Mouse (Mus musculus): ENCODE measurements at regions not wholly inside any gene's neighbourhood (a gene's known extent, or its start where the extent isn't known, plus 50 kb on each side); places are given as distances from the start of the nearest gene placed in this dataset.

DNA sequence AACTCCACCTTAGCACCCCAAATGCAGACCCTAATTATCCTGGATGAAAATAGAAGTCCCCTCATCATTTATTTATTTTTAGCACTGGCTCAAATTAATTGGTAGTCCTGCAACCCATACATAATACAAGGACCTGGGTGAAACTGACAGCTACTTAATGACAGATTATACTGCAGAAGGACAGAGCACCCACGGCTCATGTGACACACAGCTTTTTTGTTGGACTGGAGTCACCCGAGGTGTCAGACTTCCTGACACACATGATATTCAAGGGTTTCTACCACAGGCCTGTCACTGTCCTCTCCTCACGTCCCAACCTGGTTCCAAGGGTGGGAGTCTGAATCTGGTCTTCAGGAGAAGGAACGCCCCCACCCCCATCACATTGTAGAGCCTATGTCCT lies 156.5 kb downstream of the Kit start:
- no peaks in the 10 kb centered on the region for H3K27me3 ChIP-seq (ENCODE audit: control insufficient read depth in 1 of 2, insufficient read depth in 2 of 2, low read length in 2 of 2)
- 0 out of 4 replicates have a peak, but pooled peaks cover 0 to 2% of the 10 kb centered on the region in 2 experiments for H3K36me3 ChIP-seq (ENCODE audit: control insufficient read depth in 1 of 2, insufficient read depth in 2 of 2, low read length in 2 of 2)
- no peak overlapping the region for H3K27ac ChIP-seq (ENCODE audit: control insufficient read depth, low read depth, low read length)
- no peak for TF ChIP-seq KAT2A (conservative IDR thresholded peaks at IDR 0.05; ENCODE audit: low read depth, low read length)
- no peak for TF ChIP-seq ZC3H11A (IDR thresholded peaks at IDR 0.05; ENCODE audit: low read depth, low read length)
- TF ChIP-seq POLR2A (IDR thresholded peaks at IDR 0.05; ENCODE audit: control insufficient read depth in 1 of 2, insufficient read depth in 1 of 2, low read depth in 1 of 2, low read length in 2 of 2, poor library complexity in 1 of 2) = no peak
- TF ChIP-seq ZKSCAN1 (IDR thresholded peaks at IDR 0.05; ENCODE audit: low read depth, low read length) = no peak
- TF ChIP-seq MYB (IDR thresholded peaks at IDR 0.05; ENCODE audit: low read depth, low read length) = no peak
- no peak for TF ChIP-seq CTCF (IDR thresholded peaks at IDR 0.05 in 2 of 3, conservative IDR thresholded peaks at IDR 0.05 in 1 of 3; ENCODE audit: control insufficient read depth in 1 of 3, insufficient read depth in 1 of 3, low read depth in 2 of 3, low read length in 3 of 3, poor library complexity in 1 of 3, severe bottlenecking in 1 of 3)
- no peak for TF ChIP-seq TAL1 (IDR thresholded peaks at IDR 0.05; ENCODE audit: low read length)
- TF ChIP-seq UBTF (IDR thresholded peaks at IDR 0.05; ENCODE audit: borderline replicate concordance, insufficient read depth, low read depth, low read length) = no peak
- no peak for TF ChIP-seq NRF1 (IDR thresholded peaks at IDR 0.05; ENCODE audit: insufficient read depth, low read depth, low read length, poor library complexity, severe bottlenecking)
- no peak for TF ChIP-seq MAX (IDR thresholded peaks at IDR 0.05; ENCODE audit: low read length)
- TF ChIP-seq TBP (IDR thresholded peaks at IDR 0.05; ENCODE audit: low read depth, low read length) = no peak
- H3K4me3 ChIP-seq (ENCODE audit: control insufficient read depth in 1 of 2, insufficient read depth in 1 of 2, low read depth in 2 of 2, low read length in 2 of 2) = no peak overlapping the region
- no peaks in the 10 kb centered on the region for H3K9me3 ChIP-seq (replicated peaks; ENCODE audit: insufficient read depth, low read length)
- DNase-seq (ENCODE audit: low read depth, low spot score) = no peak
- no peak overlapping the region for H3K9ac ChIP-seq (ENCODE audit: control insufficient read depth, low read depth, low read length, poor library complexity, severe bottlenecking)
- H3K79me2 ChIP-seq (ENCODE audit: control insufficient read depth, insufficient read depth, low read length, poor library complexity) = no peaks in the 10 kb centered on the region
- no peaks in the 10 kb centered on the region; a peak in 2 of 4 replicates for H3K4me1 ChIP-seq (ENCODE audit: control insufficient read depth in 1 of 2, insufficient read depth in 2 of 2, low read length in 2 of 2)

DNA sequence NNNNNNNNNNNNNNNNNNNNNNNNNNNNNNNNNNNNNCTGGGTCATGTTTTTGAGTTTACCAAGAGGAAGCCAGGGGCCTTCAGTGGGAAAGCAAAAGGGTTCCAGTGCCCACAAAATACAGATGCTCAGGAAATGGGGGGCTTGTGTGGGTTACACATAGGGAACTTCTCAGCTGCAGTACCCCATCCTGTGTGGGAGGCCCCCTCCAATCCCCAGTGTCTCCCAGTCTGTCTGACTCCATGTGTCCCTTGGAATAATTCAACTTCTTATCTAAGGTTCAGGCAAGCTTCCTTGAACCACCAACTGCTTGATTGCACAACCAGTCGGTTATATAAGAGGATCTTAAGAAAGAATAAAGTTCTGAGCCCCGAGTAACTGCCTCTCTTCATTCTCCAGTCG lies 156.0 kb downstream of the Kit start:
- H3K36me3 ChIP-seq (ENCODE audit: control insufficient read depth in 1 of 2, insufficient read depth in 2 of 2, low read length in 2 of 2) = 0 out of 4 replicates have a peak, but pooled peaks cover 0 to 2% of the 10 kb centered on the region in 2 experiments
- H3K79me2 ChIP-seq (ENCODE audit: control insufficient read depth, insufficient read depth, low read length, poor library complexity) = no peaks in the 10 kb centered on the region
- no peak for DNase-seq (ENCODE audit: low read depth, low spot score)
- H3K27me3 ChIP-seq (ENCODE audit: control insufficient read depth in 1 of 2, insufficient read depth in 2 of 2, low read length in 2 of 2) = no peaks in the 10 kb centered on the region
- H3K4me3 ChIP-seq (ENCODE audit: control insufficient read depth in 1 of 2, insufficient read depth in 1 of 2, low read depth in 2 of 2, low read length in 2 of 2) = no peak overlapping the region
- H3K9ac ChIP-seq (ENCODE audit: control insufficient read depth, low read depth, low read length, poor library complexity, severe bottlenecking) = no peak overlapping the region
- no peak overlapping the region for H3K27ac ChIP-seq (ENCODE audit: control insufficient read depth, low read depth, low read length)
- TF ChIP-seq MEF2A (IDR thresholded peaks at IDR 0.05; ENCODE audit: extremely low read depth, insufficient replicate concordance, low read depth, low read length, poor library complexity, severe bottlenecking) (no peak), MXI1 (IDR thresholded peaks at IDR 0.05; ENCODE audit: low read depth, low read length) (no peak), CHD2 (IDR thresholded peaks at IDR 0.05; ENCODE audit: low read length) (no peak), RAD21 (IDR thresholded peaks at IDR 0.05; ENCODE audit: low read depth, low read length) (no peak), POLR2A (IDR thresholded peaks at IDR 0.05; ENCODE audit: control insufficient read depth in 1 of 2, insufficient read depth in 1 of 2, low read depth in 1 of 2, low read length in 2 of 2, poor library complexity in 1 of 2) (no peak)
- H3K4me1 ChIP-seq (ENCODE audit: control insufficient read depth in 1 of 2, insufficient read depth in 2 of 2, low read length in 2 of 2) = no peaks in the 10 kb centered on the region; a peak in 2 of 4 replicates
- H3K9me3 ChIP-seq (replicated peaks; ENCODE audit: insufficient read depth, low read length) = no peaks in the 10 kb centered on the region

DNA sequence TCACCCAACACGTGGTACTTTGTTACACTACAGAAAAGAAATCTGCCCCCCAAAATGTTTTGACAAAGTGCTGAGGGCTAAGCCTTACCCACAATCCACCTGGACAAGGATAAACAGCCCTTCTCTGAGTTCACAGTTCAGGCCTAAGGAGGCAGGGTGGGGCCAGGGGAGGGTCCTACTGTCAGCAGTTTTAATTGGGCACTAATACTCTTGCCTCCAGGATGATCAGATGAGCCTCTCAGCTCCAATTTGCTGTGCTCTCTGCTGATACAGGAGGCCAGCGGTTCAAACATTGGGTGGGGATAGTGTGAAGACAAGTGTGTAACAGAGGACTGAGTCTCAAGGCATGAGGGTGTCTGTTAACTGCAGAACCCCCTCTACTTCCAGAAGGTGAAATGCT lies 146.6 kb downstream of the Kit start:
- Histone ChIP-seq H3K27ac (ENCODE audit: control insufficient read depth, low read depth, low read length) (no peak overlapping the region), H3K36me3 (ENCODE audit: control insufficient read depth in 1 of 2, insufficient read depth in 2 of 2, low read length in 2 of 2) (no peaks in the 10 kb centered on the region), H3K9ac (ENCODE audit: control insufficient read depth, low read depth, low read length, poor library complexity, severe bottlenecking) (no peak overlapping the region), H3K79me2 (ENCODE audit: control insufficient read depth, insufficient read depth, low read length, poor library complexity) (no peaks in the 10 kb centered on the region), H3K27me3 (ENCODE audit: control insufficient read depth in 1 of 2, insufficient read depth in 2 of 2, low read length in 2 of 2) (no peaks in the 10 kb centered on the region), H3K9me3 (replicated peaks; ENCODE audit: insufficient read depth, low read length) (no peaks in the 10 kb centered on the region), H3K4me1 (ENCODE audit: control insufficient read depth in 1 of 2, insufficient read depth in 2 of 2, low read length in 2 of 2) (no peaks in the 10 kb centered on the region), H3K4me3 (ENCODE audit: control insufficient read depth in 1 of 2, insufficient read depth in 1 of 2, low read depth in 2 of 2, low read length in 2 of 2) (no peak overlapping the region)
- peak; percentile 27 for DNase-seq (ENCODE audit: low read depth, low spot score)
- TF ChIP-seq MAZ (IDR thresholded peaks at IDR 0.05; ENCODE audit: low read depth, low read length) (no peak), POLR2AphosphoS5 (IDR thresholded peaks at IDR 0.05; ENCODE audit: borderline replicate concordance, low read depth, low read length) (no peak), JUND (IDR thresholded peaks at IDR 0.05; ENCODE audit: low read depth, low read length) (no peak), MAFK (IDR thresholded peaks at IDR 0.05; ENCODE audit: borderline replicate concordance, low read depth, low read length) (no peak), EP300 (IDR thresholded peaks at IDR 0.05; ENCODE audit: low read depth in 1 of 2, low read length in 2 of 2) (no peak), MXI1 (IDR thresholded peaks at IDR 0.05; ENCODE audit: low read depth, low read length) (no peak), NELFE (IDR thresholded peaks at IDR 0.05; ENCODE audit: low read depth, low read length) (no peak), CHD2 (IDR thresholded peaks at IDR 0.05; ENCODE audit: low read length) (no peak), GABPA (IDR thresholded peaks at IDR 0.05; ENCODE audit: low read depth, low read length) (no peak), NRF1 (IDR thresholded peaks at IDR 0.05; ENCODE audit: insufficient read depth, low read depth, low read length, poor library complexity, severe bottlenecking) (no peak), ELF1 (IDR thresholded peaks at IDR 0.05; ENCODE audit: low read depth, low read length) (no peak), KAT2A (conservative IDR thresholded peaks at IDR 0.05; ENCODE audit: low read depth, low read length) (no peak), E2F4 (IDR thresholded peaks at IDR 0.05; ENCODE audit: borderline replicate concordance, low read depth, low read length) (no peak)

All from MEL (cell line).